Mouse (Mus musculus): ENCODE measurements around the gene Stxbp4. TPM values are rescaled to one million over a fixed set of nuclear protein-coding genes. Genes with fewer than 3 reads are reported as not detected.

Stxbp4 gene
- polyA plus RNA-seq, 1 experiment from 2014 or later = 26.5 TPM

DNA sequence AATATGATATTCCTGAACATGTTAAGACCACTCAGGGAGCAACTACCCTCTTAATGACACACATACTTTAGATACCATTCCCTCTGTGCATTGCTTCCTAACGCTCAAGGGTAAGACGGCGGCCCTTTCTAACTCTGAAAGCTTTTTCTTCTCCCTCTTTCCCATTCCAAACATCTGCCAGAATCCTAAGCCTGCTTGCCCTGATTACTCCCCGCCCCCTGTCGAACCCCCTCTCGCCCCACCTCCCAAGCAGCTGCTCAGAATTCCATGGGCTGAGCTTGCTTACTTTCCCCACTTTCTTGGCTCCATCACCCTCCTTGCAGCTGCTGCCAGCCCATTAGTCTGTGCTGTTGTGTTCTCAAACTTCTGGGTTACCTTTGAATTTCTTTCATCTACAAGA lies 27.3 kb upstream of the Stxbp4 start:
- peak overlapping the region; percentile 21 for H3K4me2 ChIP-seq
- no peaks in the 10 kb centered on the region for H3K27me3 ChIP-seq (ENCODE audit: insufficient read depth, low read length)
- no peak for TF ChIP-seq CTCF (IDR thresholded peaks at IDR 0.05; ENCODE audit: low read depth)
- DNase-seq = peak; percentile 86
- no peaks in the 10 kb centered on the region for H3K9me3 ChIP-seq (ENCODE audit: low read depth, low read length)
- no peak overlapping the region for H3K9ac ChIP-seq
- peak; percentile 90 for ATAC-seq (ENCODE audit: insufficient read depth)
- H3K4me3 ChIP-seq (ENCODE audit: low read depth, low read length) = no peak overlapping the region
- H3K27ac ChIP-seq (ENCODE audit: low read depth) = peak overlapping the region; percentile 86
- peaks cover 16% of the 10 kb centered on the region for H3K36me3 ChIP-seq (ENCODE audit: insufficient read depth)
- 8% methylated on average over 6 of the region's 6 CpGs for WGBS
- peaks cover 22% of the 10 kb centered on the region for H3K4me1 ChIP-seq (ENCODE audit: insufficient read depth)

DNA sequence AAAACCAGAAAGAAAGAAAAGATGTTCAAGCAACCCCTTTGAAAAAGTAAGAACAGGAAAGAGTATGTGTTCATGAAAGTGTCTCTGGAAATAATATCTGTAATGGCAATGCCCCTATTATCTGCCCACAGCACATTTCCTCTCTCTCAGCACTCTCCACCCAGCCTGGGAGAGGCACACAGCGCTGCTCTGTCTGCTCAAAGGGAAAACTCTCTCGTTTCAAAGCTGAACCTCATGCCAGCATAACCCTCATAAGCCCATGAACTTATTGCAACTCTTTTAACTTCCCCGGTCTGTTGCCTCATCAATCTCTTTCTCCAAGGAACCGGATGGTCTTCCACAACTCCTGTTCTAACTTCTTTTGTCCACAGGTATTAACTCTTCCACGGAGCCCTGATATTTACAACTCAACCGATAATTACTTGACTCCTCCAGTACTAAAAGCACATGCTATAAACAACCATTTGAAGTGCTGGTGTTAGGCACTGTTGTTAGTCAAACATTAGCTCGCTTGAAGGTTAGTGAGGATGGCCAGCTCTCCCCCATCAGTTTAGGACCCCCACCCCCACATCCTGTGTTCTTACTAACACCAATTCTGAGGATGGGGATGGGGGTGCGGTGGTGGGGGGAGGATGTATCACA lies 26.6 kb upstream of the Stxbp4 start:
- no peak overlapping the region for H3K4me3 ChIP-seq (ENCODE audit: low read depth, low read length)
- no peaks in the 10 kb centered on the region for H3K9me3 ChIP-seq (ENCODE audit: low read depth, low read length)
- no peak overlapping the region for H3K9ac ChIP-seq
- peak overlapping the region; percentile 86 for H3K27ac ChIP-seq (ENCODE audit: low read depth)
- 6% methylated on average over 8 of the region's 8 CpGs for WGBS
- ATAC-seq (ENCODE audit: insufficient read depth) (peak; percentile 50), DNase-seq (peak; percentile 53)
- no peaks in the 10 kb centered on the region for H3K27me3 ChIP-seq (ENCODE audit: insufficient read depth, low read length)
- H3K36me3 ChIP-seq (ENCODE audit: insufficient read depth) = peaks cover 20% of the 10 kb centered on the region
- H3K4me1 ChIP-seq (ENCODE audit: insufficient read depth) = peaks cover 22% of the 10 kb centered on the region
- no peak for TF ChIP-seq CTCF (IDR thresholded peaks at IDR 0.05; ENCODE audit: low read depth)
- peak overlapping the region; percentile 21 for H3K4me2 ChIP-seq

DNA sequence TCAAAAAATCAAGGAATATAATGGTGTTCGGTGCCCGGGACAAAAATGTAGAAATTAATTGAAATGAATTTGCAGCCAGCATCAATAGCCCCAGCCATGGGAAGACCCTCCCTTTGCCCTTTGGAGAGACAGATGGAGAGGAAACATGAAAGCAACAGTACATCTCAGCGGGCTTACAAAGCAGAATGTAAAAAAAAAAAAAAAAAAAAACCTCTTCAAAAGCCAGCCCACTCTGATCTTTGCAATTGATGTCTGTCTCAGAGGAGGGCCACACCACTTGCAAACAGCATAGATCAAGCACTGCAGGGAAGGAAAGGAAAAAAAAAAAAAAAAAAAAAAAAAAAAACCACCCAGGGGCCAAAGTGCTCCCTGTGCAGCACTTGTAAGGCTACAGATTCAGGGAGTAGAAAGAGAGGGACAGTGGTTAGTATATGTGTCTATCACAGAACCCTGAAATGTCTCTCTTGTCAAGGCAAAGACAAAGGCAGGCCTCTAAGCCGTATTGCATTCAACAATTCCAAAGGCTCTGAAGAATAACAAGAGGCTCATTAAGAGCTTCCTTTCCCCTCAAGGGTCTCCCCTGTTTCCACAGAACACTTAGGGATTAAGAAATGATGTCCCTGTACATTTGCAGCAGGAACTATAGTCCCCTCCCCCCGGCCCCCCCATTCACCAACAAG lies 25.9 kb upstream of the Stxbp4 start:
- WGBS = 45% methylated on average over 5 of the region's 5 CpGs
- Histone ChIP-seq H3K9me3 (ENCODE audit: low read depth, low read length) (no peaks in the 10 kb centered on the region), H3K9ac (no peak overlapping the region), H3K4me2 (peak overlapping the region; percentile 21), H3K27me3 (ENCODE audit: insufficient read depth, low read length) (no peaks in the 10 kb centered on the region), H3K27ac (ENCODE audit: low read depth) (peak overlapping the region; percentile 86), H3K4me1 (ENCODE audit: insufficient read depth) (peaks cover 22% of the 10 kb centered on the region), H3K4me3 (ENCODE audit: low read depth, low read length) (no peak overlapping the region), H3K36me3 (ENCODE audit: insufficient read depth) (peaks cover 22% of the 10 kb centered on the region)
- ATAC-seq (ENCODE audit: insufficient read depth) (no peak), DNase-seq (peak; percentile 16)
- TF ChIP-seq CTCF (IDR thresholded peaks at IDR 0.05; ENCODE audit: low read depth) = no peak

DNA sequence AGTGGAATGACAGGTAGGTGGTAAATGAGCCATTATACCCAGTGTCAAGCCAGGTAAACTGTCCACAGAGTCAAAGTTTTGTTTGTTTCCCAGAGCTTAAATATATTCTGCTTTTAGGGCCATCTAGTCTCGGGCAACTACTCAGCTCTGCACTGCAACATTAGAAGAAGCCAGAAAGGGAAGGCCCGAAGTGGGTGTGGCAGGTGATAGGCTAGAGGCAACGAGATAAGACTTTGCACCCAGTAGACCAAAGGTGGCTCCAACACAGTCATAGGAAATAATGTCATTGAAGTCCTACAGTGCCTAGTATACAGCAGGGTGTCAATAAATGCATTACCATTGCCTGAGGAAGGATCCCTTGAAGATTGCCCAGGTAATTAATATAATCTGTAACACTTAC lies 25.2 kb upstream of the Stxbp4 start:
- no peak overlapping the region for H3K4me3 ChIP-seq (ENCODE audit: low read depth, low read length)
- no peak overlapping the region for H3K27ac ChIP-seq (ENCODE audit: low read depth)
- no peak overlapping the region for H3K4me2 ChIP-seq
- H3K4me1 ChIP-seq (ENCODE audit: insufficient read depth) = peaks cover 22% of the 10 kb centered on the region
- no peak for TF ChIP-seq CTCF (IDR thresholded peaks at IDR 0.05; ENCODE audit: low read depth)
- no peaks in the 10 kb centered on the region for H3K27me3 ChIP-seq (ENCODE audit: insufficient read depth, low read length)
- no peak overlapping the region for H3K9ac ChIP-seq
- no peak for ATAC-seq (ENCODE audit: insufficient read depth)
- peaks cover 18% of the 10 kb centered on the region for H3K36me3 ChIP-seq (ENCODE audit: insufficient read depth)
- 57% methylated on average over 3 of the region's 3 CpGs for WGBS
- no peaks in the 10 kb centered on the region for H3K9me3 ChIP-seq (ENCODE audit: low read depth, low read length)
- no peak for DNase-seq

DNA sequence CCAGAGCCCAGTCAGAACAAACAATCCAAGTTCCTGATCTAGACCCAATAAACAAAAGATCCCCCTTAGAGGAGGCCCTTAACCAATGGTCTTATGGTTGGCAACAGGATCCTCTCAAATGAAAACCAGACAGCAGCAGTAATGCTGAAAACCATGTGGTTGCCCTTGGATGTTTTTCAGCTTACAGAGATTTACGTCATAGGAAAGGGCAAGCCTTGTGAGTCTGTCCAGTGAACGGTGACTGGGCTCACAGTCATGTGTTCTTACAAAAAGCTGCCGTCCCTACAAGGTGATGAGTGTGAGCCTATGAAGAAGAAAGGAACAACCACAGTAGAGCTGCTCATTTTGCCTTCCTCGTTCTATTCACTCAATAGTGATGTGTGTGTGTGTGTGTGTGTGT lies 22.8 kb upstream of the Stxbp4 start:
- no peak overlapping the region for H3K4me3 ChIP-seq (ENCODE audit: low read depth, low read length)
- ATAC-seq (ENCODE audit: insufficient read depth) (no peak), DNase-seq (no peak)
- H3K27me3 ChIP-seq (ENCODE audit: insufficient read depth, low read length) = no peaks in the 10 kb centered on the region
- 85% methylated on average over 4 of the region's 4 CpGs for WGBS
- no peak overlapping the region for H3K9ac ChIP-seq
- no peak overlapping the region for H3K27ac ChIP-seq (ENCODE audit: low read depth)
- no peak for TF ChIP-seq CTCF (IDR thresholded peaks at IDR 0.05; ENCODE audit: low read depth)
- H3K4me1 ChIP-seq (ENCODE audit: insufficient read depth) = peaks cover 14% of the 10 kb centered on the region
- peaks cover 31% of the 10 kb centered on the region for H3K36me3 ChIP-seq (ENCODE audit: insufficient read depth)
- no peaks in the 10 kb centered on the region for H3K9me3 ChIP-seq (ENCODE audit: low read depth, low read length)
- no peak overlapping the region for H3K4me2 ChIP-seq

DNA sequence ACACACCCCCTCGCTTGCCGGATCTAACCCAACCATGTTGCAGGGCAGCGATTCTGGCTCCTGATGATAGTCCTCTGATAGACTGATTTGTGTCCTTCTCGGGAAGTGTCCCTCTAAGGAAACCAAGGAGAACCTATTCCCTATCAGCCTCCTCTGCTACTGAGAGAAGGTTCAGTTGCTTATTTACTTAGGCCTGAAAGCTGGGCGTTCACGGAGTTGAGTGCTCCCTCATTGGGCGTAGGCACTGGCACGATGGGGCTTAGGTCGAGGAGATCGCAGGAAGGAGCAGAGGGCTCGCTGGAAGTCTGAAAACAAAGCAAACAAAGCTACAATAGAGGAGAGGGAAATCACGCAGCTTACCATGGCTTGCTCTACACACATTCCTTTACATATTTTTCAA lies 19.6 kb upstream of the Stxbp4 start:
- DNase-seq = no peak
- Histone ChIP-seq H3K27ac (ENCODE audit: low read depth) (no peak overlapping the region), H3K27me3 (ENCODE audit: insufficient read depth, low read length) (no peaks in the 10 kb centered on the region), H3K4me1 (ENCODE audit: insufficient read depth) (no peaks in the 10 kb centered on the region), H3K4me3 (ENCODE audit: low read depth, low read length) (no peak overlapping the region), H3K36me3 (ENCODE audit: insufficient read depth) (peaks cover 49% of the 10 kb centered on the region), H3K9ac (no peak overlapping the region), H3K4me2 (no peak overlapping the region), H3K9me3 (ENCODE audit: low read depth, low read length) (no peaks in the 10 kb centered on the region)
- no peak for ATAC-seq (ENCODE audit: insufficient read depth)
- TF ChIP-seq CTCF (IDR thresholded peaks at IDR 0.05; ENCODE audit: low read depth) = no peak
- WGBS = 69% methylated on average over 12 of the region's 12 CpGs

DNA sequence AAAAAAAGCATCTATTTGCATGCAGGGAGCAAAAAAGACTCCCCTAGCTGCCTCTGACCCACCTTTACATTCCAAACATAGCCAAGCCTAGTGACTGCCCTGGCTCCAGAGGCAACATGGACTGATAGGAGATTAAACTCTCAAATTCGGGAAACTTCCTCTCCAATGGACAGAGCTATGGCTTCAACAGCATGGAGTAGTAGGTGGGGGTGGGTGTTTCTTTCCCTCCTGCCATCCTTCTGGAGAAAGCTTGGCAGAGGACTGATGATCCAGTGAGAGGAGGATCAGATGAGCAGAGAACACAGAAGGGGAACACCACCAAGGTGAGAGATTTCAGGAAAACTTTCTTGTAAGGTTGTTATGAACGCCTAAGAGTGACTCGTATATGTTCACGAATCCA lies 14.7 kb upstream of the Stxbp4 start:
- no peak overlapping the region for H3K4me2 ChIP-seq
- H3K9ac ChIP-seq = no peak overlapping the region
- H3K4me3 ChIP-seq (ENCODE audit: low read depth, low read length) = no peak overlapping the region
- no peaks in the 10 kb centered on the region for H3K4me1 ChIP-seq (ENCODE audit: insufficient read depth)
- 85% methylated on average over 4 of the region's 4 CpGs for WGBS
- ATAC-seq (ENCODE audit: insufficient read depth) (no peak), DNase-seq (no peak)
- TF ChIP-seq CTCF (IDR thresholded peaks at IDR 0.05; ENCODE audit: low read depth) = no peak
- H3K9me3 ChIP-seq (ENCODE audit: low read depth, low read length) = no peaks in the 10 kb centered on the region
- H3K36me3 ChIP-seq (ENCODE audit: insufficient read depth) = peaks cover 70% of the 10 kb centered on the region
- H3K27me3 ChIP-seq (ENCODE audit: insufficient read depth, low read length) = no peaks in the 10 kb centered on the region
- no peak overlapping the region for H3K27ac ChIP-seq (ENCODE audit: low read depth)

Data from lung, embryonic 14.5 days (tissue).